Mouse (Mus musculus) gastrocnemius, postnatal 25 days (tissue): Measurements from ENCODE around the gene Csnk1g2. TPM values are rescaled to one million over a fixed set of nuclear protein-coding genes. Genes with fewer than 3 reads are reported as not detected.

Experiments
- DNase-seq: peaks from one replicate; pipeline ENCODE4 v3.0.0; 2022
- total RNA-seq, 2 experiments: library from RNA; stranded (reverse); gene quantifications; 1 replicate in 1 of 2; 2 replicates in 1 of 2; pipeline ENCODE4 v1.2.3; 2021

Gene Csnk1g2
- total RNA-seq, 2 experiments from 2014 or later, result 85.8 to 99.9 TPM

DNA sequence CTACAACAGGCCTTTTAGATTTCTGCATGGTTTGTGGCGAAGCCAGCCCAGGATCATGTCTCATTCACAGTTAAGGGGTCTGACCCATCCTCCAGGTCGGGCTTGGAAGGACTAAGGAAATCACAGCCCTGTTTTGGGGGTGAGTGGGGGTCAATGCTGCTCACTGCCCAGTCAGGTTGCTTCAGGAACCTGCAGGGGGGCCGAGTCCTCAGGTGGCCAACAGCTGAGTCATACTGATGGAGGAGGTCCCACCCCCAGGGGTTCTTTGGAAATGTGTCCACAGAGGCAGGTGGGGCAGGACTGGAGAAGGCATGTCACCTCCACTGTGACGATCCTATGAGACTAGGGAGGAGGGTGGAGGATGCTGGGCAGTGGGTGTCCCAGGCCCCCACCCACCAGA lies 42.8 kb downstream of the Csnk1g2 start:
- peak; percentile 60 for DNase-seq

DNA sequence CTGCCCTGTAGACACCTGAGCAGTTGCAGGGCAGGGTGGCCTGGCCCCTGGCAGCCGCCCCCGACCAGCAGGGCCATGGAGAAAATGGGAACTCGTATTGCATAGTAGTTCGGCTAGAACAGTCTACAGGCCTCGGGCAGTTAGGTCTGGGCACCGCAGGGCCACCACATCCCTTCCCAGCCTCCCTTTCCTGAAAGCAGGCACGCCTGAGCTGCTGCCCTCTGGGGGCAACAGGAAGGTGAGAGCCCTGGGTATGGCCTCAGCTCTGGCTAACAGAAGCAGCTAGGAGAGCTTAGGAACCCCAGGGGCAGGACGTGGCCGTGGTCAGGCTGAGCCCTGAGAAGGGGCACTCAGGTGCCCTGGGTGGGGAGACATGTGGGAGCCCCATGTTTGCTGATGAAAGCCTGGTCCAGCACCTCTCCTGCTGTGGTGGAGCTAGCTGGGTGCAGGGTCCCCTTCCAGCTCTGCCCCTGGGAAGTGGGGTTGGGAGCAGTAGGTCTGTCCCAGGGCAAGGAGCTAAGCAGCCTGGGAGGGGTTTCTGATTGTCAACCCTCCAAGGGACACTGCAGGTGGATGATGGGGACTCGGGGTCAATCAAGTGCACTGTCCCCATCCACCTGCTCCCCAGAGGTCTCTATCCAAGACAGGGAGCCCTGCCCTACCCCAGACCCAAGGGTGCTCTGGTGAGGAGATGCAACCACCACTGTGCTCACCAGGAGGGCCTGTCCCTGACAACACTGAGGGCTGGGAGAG lies 43.5 kb downstream of the Csnk1g2 start:
- DNase-seq, result no peak

DNA sequence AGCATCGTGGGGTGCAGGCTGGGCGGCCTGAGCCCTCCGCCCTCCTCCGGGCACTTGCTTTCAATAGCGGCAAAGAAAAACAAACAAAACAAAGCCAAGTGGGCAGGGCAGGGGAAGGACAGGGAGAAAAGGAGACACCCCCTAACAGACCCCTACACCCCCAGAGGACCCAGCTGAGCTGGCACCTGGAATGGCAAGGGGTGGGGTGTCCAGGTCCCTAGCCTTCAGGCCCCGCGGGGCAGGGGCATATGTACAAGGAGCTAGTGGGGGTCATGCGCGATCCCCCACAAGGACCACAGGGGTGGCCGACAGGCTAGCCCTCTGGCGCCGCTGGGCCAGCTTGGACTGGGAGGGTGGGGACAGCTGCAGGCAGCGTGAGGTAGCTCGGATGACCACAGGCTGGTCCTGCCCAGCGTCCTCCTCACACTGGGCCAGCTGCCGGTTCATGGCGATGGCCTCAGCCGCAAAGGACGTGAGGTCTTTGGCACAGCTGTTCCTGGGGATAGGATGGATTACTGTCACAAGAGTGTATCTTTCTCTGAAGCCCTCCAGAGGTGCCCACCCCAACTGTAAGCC lies 44.3 kb downstream of the Csnk1g2 start:
- peak; percentile 76 for DNase-seq

DNA sequence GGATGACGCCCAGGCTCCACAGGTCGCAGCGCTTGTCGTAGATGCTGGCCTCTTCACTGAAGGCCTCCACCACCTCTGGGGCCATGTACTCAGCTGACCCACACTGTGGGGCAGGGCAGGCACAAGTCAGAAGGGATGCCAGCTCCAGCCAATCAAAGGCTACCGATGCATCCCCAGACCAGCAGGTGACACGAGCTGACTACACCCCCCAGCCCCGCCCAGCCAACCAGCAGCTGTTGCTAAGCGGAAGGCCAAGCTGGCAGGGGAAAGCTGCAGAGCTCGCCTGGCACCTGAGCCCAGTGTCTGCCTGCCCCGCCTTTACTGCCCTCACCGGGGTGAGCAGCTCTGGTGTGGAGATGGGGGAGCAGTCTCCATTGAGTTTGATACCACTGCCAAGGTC lies 46.0 kb downstream of the Csnk1g2 start:
- peak; percentile 90 for DNase-seq

DNA sequence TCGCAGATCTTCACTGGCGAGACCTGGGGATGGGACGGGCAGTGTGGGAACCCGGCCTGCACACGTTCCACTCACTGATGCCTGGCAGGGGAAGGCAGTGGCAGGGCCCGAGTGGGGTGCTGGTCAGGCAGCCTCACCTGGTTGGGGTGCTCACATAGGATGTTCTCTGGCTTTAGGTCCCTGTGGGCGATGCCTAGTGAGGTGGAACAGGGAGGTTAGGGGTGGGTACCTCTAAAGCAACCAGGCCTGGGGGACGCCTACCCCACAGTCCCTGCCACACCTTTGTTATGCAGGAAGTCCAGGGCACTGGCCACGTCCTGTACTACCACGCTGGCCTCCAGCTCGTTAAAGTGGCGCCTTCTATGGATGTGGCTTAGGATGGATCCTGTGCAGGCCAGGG lies 46.4 kb downstream of the Csnk1g2 start:
- no peak for DNase-seq

DNA sequence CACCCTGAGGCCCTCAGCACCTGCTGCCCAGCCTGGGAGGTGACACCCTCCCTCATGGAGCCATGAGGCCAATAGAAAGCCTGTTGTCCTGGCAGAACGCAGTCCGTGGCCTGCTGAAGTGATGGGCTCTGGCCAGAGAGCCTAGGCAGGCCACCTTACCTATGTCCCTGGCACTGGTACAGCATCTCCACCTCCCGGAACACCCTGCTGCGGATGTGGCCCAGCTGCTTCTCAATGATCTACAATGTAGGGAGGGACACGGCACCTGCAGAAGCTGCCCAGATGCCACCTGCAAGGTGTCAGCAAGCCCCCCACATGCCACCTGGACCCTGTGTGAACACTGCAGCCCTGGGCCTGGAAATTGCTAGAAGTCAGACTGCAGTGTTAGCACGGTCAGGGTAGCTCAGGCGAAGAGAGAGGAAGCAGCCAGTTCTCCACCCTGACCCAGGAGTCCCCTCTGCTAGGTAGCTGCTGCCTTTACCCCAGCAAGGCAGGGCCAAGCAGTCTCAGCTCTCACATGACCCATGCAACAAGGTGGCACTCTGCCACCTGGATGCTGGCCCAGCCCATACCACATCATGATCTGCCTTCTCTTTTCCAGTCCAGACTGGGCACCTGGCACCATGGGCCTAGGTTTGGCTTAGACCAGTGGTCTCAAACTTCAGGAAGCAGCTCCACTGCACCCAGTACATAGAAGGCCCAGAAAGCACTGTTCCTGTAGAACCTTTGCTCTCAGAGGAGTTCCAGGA lies 47.3 kb downstream of the Csnk1g2 start:
- DNase-seq, result peak; percentile 68

DNA sequence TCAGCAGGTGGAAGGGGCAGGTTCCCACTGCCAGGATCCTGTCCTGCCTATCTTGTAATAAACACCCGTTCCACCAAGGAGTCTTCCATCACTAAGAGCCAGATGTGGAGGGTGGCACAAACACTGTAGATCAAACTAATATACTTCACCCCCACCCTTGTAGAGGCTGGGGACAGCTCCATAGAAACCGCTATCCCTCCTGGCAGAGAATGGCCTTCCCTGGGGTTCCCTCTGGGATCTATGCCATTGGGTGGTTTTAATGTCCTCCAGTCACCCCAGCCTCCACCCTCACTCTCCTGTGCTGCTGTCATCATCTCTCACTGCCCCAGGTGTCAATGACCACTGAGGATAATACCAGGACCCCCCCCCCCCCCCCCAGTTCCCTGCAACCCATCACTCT lies 47.9 kb downstream of the Csnk1g2 start:
- no peak for DNase-seq

DNA sequence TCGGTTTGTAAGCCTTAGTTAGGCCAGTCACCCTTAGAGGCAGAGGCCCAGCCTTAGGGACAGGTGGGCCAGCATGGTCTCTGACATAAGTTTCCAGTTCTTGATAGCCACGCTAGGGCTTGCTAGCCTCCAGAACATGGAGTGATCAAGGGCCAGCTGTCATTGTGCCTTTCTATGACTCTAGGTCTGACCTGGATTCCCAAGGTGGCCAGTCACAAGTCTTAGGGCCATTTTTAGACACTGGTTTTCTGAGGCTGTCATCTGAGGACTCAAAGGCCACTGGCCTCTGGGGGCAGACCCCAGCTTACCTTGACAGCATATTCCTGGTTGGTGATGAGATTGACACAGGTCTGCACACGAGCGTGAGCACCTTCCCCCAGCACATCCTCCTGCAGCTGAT lies 48.6 kb downstream of the Csnk1g2 start:
- DNase-seq, result peak; percentile 59

DNA sequence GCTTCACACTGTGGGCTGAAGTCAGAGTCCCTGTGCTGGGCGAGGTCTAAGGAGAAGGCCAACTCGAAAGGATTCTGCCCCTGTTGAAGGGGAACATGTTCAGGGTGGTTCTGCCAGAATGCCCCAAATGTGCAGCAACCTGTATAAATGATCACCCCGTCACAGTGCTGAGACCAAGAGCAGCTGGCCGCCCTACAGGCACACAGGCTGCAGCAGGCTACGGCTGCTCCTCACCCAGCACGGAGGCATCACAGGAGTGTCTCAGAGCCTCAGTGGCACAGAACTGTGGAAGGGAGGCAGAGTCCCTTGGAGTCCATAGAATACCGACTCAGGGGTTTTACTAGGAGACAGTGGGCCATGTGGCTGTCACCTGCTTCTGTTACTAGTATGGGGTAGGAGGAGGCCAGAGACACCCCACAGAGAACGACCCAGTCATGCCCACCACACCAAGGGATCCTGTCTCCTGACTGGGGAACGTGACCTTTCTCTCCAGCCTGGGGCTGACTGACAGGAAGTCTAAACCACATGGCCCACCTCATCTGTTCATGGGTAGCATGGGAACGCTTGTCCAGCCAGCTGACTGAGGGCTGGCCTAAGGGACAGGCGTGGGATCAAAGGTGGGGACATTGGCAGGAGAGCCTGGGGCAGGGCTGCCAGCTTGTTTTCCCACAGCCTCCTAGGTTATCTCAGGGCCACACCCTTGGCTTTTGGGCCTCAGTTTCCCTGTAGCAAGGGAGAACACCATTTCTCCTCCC lies 49.5 kb downstream of the Csnk1g2 start:
- peak; percentile 66 for DNase-seq

DNA sequence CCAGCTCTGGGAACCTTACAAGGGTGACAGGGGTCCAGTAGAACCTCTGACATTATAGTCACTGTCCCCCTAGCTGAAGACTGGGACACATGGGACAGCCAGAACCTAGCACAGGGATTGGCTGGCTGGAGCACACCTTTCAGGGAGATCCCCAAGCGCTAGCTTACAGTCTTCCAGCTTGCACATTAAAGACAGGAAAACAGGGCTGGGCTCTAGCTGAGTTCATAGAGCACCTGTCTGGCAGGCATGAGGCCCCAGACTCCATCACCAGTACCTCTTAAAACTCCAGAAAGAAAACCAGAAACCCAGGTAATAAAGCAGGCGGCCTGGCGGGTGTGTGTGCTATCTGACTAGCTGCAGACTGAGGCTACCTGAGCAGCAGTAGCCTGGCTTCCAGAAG lies 51.1 kb downstream of the Csnk1g2 start:
- DNase-seq, result no peak

DNA sequence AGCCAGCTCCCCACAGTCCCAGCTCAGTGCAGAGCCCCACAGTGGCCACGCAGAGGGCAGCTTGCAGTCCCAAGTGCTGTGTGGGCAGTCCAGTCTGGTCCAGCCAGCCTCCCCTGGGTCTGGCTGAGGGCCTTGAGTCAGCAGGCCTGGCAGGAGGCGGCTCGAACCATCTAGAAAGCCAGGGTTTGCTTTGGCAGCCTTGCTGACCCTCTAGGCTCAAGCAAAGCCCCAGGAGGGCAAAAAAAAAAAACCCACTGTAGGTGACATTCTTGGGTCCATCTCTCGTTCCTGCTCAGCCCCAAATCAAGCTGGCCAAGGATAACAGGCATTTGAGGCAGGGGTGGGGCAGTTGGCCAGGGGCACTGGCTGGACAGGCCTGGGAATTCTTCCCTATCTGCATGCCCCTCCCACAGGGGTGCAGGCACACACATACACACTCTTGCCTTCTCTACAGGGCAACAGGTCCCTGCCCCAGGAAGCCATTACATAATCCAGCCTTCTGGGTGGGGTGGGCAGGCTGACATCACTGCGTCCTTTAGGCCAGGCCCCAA lies 51.6 kb downstream of the Csnk1g2 start:
- peak; percentile 75 for DNase-seq

DNA sequence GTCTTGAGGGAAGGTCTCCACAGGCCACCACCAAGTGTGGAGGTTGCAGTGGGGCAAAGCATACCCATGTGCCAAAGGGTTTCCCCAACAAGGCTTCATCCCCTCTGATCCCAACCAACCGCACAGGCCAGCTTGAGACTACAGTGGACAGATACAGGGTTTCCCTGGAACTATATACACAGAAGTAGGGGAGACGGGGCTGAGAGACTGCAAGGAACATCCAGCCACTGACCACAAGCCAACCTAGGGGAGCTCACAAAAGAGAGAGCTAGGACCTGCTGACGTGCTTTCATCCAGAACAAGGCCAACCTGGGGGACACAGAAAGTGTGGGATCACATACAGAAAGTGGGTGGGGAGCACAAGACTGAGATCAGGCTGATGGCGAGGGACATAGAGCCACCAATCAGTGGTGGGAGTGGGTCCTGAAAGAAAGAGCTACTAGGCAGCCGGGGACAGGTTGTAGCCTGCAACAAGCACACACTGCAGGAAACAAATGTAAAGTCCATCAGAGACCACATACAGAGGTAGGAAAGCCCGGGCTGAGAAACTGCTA lies 52.3 kb downstream of the Csnk1g2 start:
- no peak for DNase-seq

DNA sequence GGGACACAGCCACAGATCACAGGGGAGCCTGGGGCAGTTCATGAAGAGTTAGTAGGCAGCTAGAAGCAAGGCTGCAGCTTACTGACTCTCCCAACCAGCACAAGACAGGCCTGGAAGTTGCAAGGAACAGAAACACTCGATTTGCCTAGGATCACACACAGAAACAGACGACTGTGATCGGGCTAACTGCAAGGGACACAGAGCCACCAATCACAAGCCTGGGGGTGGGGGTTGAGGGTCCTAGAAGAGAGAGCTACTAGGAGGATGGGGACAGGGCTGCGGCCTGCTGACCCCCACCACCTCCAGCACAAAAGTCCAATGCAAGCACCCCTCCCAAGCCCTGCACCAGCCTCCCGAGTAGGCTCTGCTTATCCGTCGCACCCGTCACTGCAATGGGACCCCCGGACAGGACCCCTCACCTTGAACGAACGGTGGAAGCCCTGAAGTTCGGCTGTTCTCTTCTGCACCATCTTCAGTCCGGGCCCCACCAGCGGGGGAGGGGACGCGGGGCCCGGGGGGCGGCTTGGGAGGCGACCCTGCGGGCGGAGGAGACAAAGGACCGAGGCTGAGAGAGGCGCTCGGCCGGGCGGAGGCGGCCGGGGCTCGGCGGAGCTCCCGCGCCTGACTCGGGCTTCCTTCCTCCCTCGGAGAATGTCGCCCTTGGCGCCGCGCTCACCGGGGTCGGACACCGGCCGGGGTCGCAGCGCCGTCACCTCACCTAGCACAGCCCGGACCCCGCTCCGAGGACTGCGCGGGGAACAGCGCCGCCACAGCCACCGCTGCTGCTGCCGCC lies 53.0 kb downstream of the Csnk1g2 start:
- DNase-seq, result peak; percentile 59

DNA sequence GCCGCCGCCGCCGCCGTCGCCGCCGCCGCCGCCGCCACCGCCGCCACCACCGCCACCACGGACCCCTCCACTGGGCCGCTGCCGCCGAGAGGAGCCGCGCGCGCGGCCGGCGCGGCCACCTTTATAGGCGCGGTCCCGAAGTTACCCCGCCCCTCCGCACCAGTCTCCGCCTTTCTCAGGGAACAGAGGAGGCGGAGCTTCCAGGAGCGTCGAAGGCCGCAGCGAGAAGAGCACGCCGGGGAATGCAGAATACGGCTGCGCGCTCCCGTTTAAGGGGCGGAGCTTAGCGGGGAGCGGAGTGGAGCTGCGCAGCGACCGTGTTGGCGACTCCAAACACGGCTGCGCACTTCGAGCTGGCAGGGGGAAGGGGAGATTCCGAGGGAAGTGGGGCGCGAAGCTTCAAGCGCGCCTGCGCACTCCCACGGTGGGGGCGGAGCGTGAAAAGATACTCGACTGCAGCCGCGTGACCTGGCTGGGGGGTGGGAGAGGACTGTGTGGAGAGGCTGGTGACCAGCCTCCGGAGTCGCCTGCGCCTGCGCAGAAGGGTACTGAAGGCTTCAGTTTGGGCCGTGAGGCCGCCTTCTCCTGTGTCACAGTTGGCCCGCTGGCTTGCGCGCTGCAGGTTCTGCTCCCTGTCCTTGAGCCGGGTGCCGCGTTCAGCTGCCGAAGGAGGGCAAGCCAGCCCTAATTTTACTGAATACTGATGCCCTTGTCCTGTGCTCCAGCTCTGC lies 53.7 kb downstream of the Csnk1g2 start:
- DNase-seq, result peak; percentile 100

DNA sequence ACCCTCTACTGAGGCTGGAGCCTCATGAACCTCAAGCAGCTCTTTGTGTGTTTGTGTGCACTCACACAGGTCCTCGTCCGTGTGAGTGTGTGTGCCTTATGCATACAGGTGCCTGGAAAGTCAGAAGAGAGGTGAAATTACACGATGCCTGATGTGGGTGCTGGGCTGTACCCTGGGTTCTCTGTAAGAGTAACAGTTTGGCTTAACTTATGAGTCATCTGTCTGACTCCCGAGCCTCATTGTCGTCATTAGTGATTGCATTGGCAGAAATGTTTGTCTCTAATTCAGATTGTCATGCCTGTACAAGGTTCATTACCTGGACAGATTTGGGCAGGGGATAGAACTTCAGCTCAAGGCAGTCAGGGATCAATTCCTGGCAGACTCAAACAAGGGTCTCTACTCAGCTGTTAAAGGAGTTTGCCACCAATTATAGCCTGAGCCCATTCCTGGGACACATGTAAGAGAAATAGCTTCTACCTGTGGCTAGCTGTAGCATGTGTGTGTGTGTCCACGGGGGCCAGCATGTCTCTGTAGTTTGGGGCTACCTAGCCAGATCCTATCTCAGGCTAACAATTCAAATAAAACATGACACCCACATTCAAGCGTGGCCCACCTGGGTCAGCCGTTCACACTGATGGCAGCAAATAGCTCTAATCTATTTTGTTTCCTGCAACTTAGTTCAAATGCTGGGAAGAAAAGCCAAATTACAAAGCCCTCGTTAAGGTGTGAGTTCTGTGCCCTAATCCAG lies 54.7 kb downstream of the Csnk1g2 start:
- DNase-seq, result no peak

DNA sequence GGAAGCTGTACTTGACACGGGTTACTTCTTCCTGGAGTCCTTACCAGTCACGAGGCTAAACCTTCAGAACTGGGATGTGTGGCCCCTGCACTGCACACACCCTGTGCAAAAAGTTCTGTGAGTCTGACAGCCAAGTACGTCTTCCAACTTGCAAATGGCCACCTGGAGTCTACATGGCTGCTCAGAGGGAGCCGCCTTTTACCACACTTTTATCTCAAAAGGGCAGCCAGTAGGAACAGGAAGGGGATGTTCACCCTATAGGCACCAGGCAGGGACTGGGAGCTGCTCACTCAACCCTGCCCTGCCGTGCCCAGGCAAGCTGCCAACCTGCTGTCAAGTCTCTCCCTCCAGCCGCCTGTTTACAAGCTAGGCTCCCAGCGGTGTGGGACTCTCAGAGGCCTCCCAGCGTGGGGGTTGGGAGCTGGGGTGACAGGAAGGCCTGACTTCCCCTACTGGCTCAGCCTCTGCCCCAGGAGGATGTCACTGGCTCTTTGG lies 55.4 kb downstream of the Csnk1g2 start, which contains the start of gene Mknk2:
Gene Mknk2, minus strand, starts transcription at position 171 of the 495 bp plus-strand sequence.
- peak; percentile 93 for DNase-seq

DNA sequence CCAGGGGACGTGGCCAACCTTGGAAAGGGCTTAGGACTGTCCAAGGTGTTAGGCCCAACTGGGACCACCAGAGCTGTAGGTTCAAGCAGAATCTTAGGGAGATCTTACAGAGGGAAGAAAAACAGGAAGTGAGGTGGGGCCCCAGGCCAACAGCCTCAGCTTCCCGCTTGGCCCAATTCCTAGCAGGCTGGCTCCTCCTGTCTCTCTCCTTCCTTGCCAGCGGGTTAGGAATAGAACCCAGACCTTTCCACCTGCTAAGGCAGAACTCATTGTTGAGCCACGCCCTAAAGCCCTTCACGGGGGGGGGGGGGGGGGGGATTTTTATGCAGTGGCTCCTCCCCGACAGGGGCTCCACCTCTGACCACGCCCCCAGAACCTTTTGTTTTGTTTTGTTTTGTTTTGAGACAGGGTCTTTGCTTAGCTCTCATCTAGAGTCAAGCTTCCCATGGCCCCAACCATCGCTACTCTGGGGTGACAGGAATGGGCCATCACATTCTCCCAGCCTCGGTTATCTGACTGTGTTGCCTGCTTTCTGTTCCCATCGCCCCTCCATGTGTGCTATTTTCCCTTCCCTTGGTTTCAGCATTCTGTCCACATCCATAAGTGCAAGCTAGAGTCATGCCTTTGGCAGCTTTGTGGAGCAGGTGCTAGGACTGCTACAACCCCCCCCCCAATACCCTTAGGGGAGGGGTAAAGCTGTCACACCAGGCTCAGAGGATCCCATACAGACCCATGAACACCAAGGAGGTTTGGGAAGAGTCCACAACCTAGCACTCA lies 56.2 kb downstream of the Csnk1g2 start:
- DNase-seq, result no peak

DNA sequence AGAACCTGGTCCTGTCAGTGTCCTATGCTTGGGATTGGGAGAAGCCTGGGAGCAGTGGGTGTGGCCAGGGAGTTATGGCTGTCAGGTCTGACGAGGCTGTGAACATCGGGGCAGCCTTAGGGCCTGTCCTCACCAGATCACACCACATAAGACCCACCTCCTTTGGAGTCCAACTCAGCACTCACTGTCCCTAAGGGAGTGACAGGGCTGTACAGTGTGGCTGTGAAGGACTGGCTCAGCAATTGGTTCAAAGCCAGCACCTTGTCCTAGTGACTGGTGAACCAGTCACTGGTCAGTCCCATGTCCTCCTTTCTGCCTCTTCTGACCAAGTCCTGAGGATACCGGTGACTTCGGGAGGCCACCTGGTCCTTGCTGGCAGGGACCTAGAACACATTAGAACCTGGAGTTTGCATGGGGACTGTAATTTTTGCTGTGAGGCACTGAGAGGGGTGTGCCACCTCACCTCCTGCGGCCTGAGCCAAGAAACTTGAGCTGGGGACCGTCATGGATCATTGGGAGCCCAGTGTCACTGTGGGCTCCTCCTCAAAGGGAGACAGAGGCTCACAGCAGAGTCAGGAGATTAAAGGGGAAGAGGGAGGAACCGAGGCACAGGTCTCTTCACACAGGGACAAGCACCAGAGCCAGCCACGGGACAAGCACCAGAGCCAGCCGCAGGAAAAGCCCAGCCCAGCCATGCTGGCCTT lies 57.1 kb downstream of the Csnk1g2 start:
- peak; percentile 62 for DNase-seq
